In genomic region chr9:56121097-56121496, GRCm38 (mm10) we compare ENCODE assay signal across 9 mouse cellular contexts. TPM values are rescaled to one million over a fixed set of nuclear protein-coding genes. Genes with fewer than 3 reads are reported as not detected.
DNase-seq lines count a peak whose midpoint lies in the region; ATAC-seq lines count a peak whose summit lies in the region.
"Had no signal": no experiment of that assay in that cellular context is flagged by ENCODE, and none has a peak within 500 bp of the region (broad histone marks: within the 10 kb centered on the region; RNA-seq: fewer than 3 reads in every experiment).

No protein-coding gene starts in this region.

- no peaks in the 10 kb centered on the region for H3K36me3 ChIP-seq in intestine, embryonic 15.5 days
- no peaks in the 10 kb centered on the region for H3K36me3 ChIP-seq in intestine, embryonic 16.5 days (ENCODE audit: control insufficient read depth, insufficient read depth, low read length)
- H3K36me3 ChIP-seq in forebrain, embryonic 13.5 days (ENCODE audit: poor library complexity, severe bottlenecking), result no peaks in the 10 kb centered on the region
- H3K36me3 ChIP-seq: embryonic facial prominence, embryonic 15.5 days had no signal

- H3K4me3 ChIP-seq in intestine, embryonic 15.5 days (replicated peaks), result no peak overlapping the region
- no peak overlapping the region for H3K4me3 ChIP-seq in intestine, embryonic 16.5 days (ENCODE audit: low read length)
- H3K4me3 ChIP-seq in forebrain, embryonic 13.5 days, result no peak overlapping the region
- H3K4me3 ChIP-seq: embryonic facial prominence, embryonic 15.5 days had no signal

- H3K9ac ChIP-seq in intestine, embryonic 15.5 days, result 0 out of 2 replicates have a peak overlapping the region, but pooled peaks have one; percentile 3
- no peak overlapping the region for H3K9ac ChIP-seq in intestine, embryonic 16.5 days (ENCODE audit: low read depth, low read length)
- H3K9ac ChIP-seq in forebrain, embryonic 13.5 days, result no peak overlapping the region
- H3K9ac ChIP-seq: embryonic facial prominence, embryonic 15.5 days had no signal

- no peak overlapping the region for H3K4me2 ChIP-seq in intestine, embryonic 15.5 days (replicated peaks)
- H3K4me2 ChIP-seq in intestine, embryonic 16.5 days (ENCODE audit: low read depth, low read length), result no peak overlapping the region
- no peak overlapping the region for H3K4me2 ChIP-seq in forebrain, embryonic 13.5 days
- H3K4me2 ChIP-seq: embryonic facial prominence, embryonic 15.5 days had no signal

- H3K4me1 ChIP-seq in intestine, embryonic 15.5 days (replicated peaks), result peaks cover 13% of the 10 kb centered on the region; the same call in 1 of the 2 replicates
- 0 out of 2 replicates have a peak, but pooled peaks cover 6% of the 10 kb centered on the region for H3K4me1 ChIP-seq in intestine, embryonic 16.5 days (ENCODE audit: control insufficient read depth, insufficient read depth, low read length)
- H3K4me1 ChIP-seq in forebrain, embryonic 13.5 days, result peaks cover 19% of the 10 kb centered on the region

- peak; percentile 16; the same call in 1 of the 2 replicates for ATAC-seq in intestine, embryonic 15.5 days
- ATAC-seq in intestine, embryonic 16.5 days, result no peak
- ATAC-seq in forebrain, embryonic 13.5 days, result 0 out of 2 replicates have a peak, but pooled peaks have one; percentile 23
- ATAC-seq in monocyte, adult 5-6 weeks (replicated peaks; ENCODE audit: insufficient number of reproducible peaks, low FRiP score, low TSS enrichment, poor library complexity, severe bottlenecking), result no peak

- 25% methylated on average over 7 of the region's 7 CpGs for WGBS in intestine, embryonic 15.5 days
- 23% methylated on average over 7 of the region's 7 CpGs for WGBS in intestine, embryonic 16.5 days
- 29% methylated on average over 7 of the region's 7 CpGs for WGBS in forebrain, embryonic 13.5 days

- H3K27me3 ChIP-seq in intestine, embryonic 15.5 days (replicated peaks), result no peaks in the 10 kb centered on the region
- no peaks in the 10 kb centered on the region for H3K27me3 ChIP-seq in intestine, embryonic 16.5 days (replicated peaks; ENCODE audit: control insufficient read depth, insufficient read depth, low read length)
- no peaks in the 10 kb centered on the region for H3K27me3 ChIP-seq in forebrain, embryonic 13.5 days
- H3K27me3 ChIP-seq: embryonic facial prominence, embryonic 15.5 days had no signal

- no peaks in the 10 kb centered on the region for H3K9me3 ChIP-seq in intestine, embryonic 15.5 days
- H3K9me3 ChIP-seq in intestine, embryonic 16.5 days (ENCODE audit: control insufficient read depth, low read length), result no peaks in the 10 kb centered on the region
- H3K9me3 ChIP-seq in forebrain, embryonic 13.5 days (replicated peaks), result no peaks in the 10 kb centered on the region
- H3K9me3 ChIP-seq: embryonic facial prominence, embryonic 15.5 days had no signal

- DNase-seq in WW6 (ENCODE audit: low read depth, low spot score), result peak; percentile 31
- peak; percentile 62 for DNase-seq in kidney, postnatal 14 days
- peak; percentile 49 for DNase-seq in lung, postnatal 36 days
- peak; percentile 82 to 84 for DNase-seq in right cerebral cortex, postnatal 10 days (ENCODE audit: low spot score in 2 of 2)

- no peak overlapping the region for H3K27ac ChIP-seq in intestine, embryonic 15.5 days
- no peak overlapping the region for H3K27ac ChIP-seq in intestine, embryonic 16.5 days (ENCODE audit: low read length)
- H3K27ac ChIP-seq in forebrain, embryonic 13.5 days, result no peak overlapping the region
- H3K27ac ChIP-seq: embryonic facial prominence, embryonic 15.5 days had no signal

RNA-seq across cellular contexts. Expression of gene Pstpip1, which starts 31.3 kb away (rescaled TPM):
- 1.5 and 1.6 TPM in 2 replicates for polyA plus RNA-seq in intestine, embryonic 15.5 days (2015; fragmentation: Nextera tagmentation; extraction: Ambion mirVana)
- polyA plus RNA-seq in intestine, embryonic 16.5 days (2015; fragmentation: Nextera tagmentation; extraction: Ambion mirVana), result 1.6 and 2.3 TPM in 2 replicates
- 0.40 and 0.41 TPM in 2 replicates for polyA plus RNA-seq in forebrain, embryonic 13.5 days (2015; fragmentation: Nextera tagmentation; extraction: Ambion mirVana)
- 114 to 190 TPM (median 131 TPM) in 3 replicates for total RNA-seq in monocyte, adult 5-6 weeks (2017)

RNA-seq across cellular contexts. Expression of gene Tspan3, which starts 44.2 kb away (rescaled TPM):
- polyA plus RNA-seq in intestine, embryonic 15.5 days (2015; fragmentation: Nextera tagmentation; extraction: Ambion mirVana), result 404 and 411 TPM in 2 replicates
- polyA plus RNA-seq in intestine, embryonic 16.5 days (2015; fragmentation: Nextera tagmentation; extraction: Ambion mirVana), result 389 and 416 TPM in 2 replicates
- 500 and 563 TPM in 2 replicates for polyA plus RNA-seq in forebrain, embryonic 13.5 days (2015; fragmentation: Nextera tagmentation; extraction: Ambion mirVana)
- 4.1 to 9.5 TPM (median 7.8 TPM) in 3 replicates for total RNA-seq in monocyte, adult 5-6 weeks (2017)

Comparison
In these comparisons a context has a peak if more than half of its experiments do, and no peak if none do; other contexts are left out.
1. ATAC-seq: peak in intestine, embryonic 15.5 days (single experiment) and forebrain, embryonic 13.5 days (single experiment); none in intestine, embryonic 16.5 days (single experiment) and monocyte, adult 5-6 weeks (single experiment).
2. DNase-seq: peak in every context shown above with its lines; median percentile 83 in right cerebral cortex, postnatal 10 days; 62 in kidney, postnatal 14 days; 49 in lung, postnatal 36 days; 31 in WW6.